Mouse (Mus musculus): Measurements from ENCODE around the gene Glod5.
"Not testable (repeated sequence)": the region's sequence is repeated elsewhere in the genome, so short reads cannot be mapped to it uniquely, and the experiment has no call there.

Gene Glod5

GRCm38 (mm10) chrX:8018286-8018685, at the start of gene Glod5:
Gene Glod5 (minus strand): TSS chrX:8018492.
- DNase-seq = no peak

DNA sequence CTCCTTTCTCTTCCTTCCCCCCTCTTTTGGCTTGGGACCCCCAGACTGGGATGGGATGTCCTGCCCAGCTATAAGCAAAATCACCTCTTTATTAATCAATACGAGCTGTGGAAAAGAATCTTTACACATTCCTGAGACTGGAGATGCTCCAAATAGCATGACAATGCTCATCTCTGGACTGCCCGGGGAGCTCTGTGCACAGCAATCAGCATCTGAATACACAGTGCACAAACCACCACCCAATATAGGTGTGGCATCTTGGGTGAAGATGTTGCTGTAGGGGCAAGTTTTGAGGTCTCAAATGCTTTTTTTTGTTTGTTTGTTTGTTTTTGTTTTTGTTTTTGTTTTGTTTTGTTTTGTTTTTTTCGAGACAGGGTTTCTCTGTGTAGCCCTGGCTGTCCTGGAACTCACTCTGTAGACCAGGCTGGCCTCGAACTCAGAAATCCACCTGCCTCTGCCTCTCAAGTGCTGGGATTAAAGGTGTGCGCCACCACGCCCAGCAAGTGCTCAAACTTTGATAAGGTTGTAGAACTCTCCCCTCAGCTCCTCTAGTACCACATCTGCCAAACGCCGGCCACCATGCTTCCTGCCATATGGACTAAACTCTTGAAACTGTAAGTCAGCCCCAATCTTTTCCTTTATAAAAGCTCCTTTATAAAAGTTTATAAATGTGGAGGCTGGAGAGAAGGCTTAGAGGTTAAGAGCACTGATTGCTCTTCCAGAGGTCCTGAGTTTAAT, 32.9 kb upstream of the Glod5 start:
- DNase-seq = not testable (repeated sequence)

GRCm38 (mm10) chrX:8033009-8033408, 14.7 kb upstream of the Glod5 start:
- no peak for DNase-seq

- no peak for DNase-seq
Observed at GRCm38 (mm10) chrX:8026811-8027210, 8.5 kb upstream of the Glod5 start.

GRCm38 (mm10) chrX:8024795-8025194, 6.5 kb upstream of the Glod5 start:
- DNase-seq = no peak

GRCm38 (mm10) chrX:8020111-8020778, 2.0 kb upstream of the Glod5 start:
- DNase-seq = no peak

GRCm38 (mm10) chrX:8017142-8017541, 1.1 kb downstream of the Glod5 start:
- DNase-seq = peak in 1 of 2 experiments; percentile 10

DNA sequence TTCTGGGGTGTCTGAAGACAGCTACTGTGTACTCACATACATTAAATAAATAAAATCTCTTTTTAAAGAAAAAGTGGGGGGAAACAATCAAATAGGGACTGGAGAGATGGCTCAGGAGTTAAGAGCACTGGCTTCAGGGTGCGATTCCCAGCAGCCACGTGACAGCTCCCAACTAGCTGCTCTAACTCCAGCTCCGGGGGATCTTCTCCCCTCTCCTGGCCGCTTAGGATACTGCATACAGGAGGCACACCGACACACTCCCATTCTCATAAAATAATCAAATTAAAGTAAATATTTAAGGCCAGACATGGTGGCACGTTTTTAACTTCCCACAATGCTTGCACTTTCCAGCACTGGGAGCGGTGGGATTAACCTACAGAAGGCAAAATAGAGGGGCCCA, 2.6 kb downstream of the Glod5 start:
- DNase-seq = not testable (repeated sequence)

DNA sequence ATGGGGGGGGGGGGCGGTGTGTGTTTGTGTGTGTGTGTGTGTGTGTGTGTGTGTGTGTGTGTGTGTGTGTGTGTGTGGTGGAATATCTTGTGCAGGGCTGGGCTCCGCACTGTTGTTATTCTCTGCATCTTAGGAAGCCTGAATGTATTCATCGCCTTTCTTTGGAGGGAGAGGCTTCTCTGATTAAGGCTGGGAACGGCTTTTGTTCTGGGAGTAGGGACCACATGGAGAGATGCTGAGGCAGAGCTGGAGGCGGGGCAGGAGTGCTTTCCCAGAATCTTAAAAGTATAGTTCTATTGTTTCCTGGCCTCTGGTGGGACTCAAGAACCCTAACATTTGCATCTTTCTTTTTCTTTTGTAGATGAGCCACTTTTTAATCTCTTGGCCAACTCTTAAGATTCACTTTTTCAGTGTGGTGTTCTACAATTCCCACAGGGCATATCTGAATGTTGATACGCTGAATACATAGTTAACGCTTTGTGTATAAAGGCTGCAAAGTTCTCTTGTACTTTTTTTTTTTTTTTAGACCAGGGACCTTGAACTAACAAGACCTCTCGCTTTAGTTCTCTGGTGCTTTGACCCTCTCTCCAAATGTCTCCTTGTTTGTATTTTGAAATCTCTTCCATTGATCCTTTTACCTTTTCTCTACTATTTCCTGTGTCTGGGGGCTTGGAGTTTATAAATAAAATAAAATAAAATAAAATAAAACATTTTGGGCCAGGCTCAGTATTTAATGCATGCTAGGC, 4.5 kb downstream of the Glod5 start:
- no peak for DNase-seq

GRCm38 (mm10) chrX:8013157-8013556, 5.1 kb downstream of the Glod5 start:
- DNase-seq = no peak

DNA sequence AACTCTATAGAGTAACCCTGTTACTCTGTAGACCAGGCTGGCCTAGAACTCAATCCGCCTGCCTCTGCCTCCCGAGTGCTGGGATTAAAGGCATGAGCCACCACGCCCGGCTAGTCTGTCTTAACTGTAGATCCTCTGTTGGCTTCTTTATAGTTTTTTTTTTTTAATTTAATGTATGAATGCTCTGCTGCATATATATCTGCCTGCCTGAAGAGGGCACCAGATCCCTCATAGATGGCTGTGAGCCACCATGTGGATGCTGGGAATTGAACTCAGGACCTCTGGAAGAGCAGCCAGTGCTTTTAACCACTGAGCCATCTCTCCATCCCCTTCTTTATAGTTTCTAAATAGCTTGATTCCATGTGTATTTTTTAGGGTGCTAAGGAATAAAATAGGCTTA, 8.9 kb downstream of the Glod5 start:
- DNase-seq = not testable (repeated sequence)

GRCm38 (mm10) chrX:8008543-8008942, 9.7 kb downstream of the Glod5 start:
- DNase-seq = no peak

DNA sequence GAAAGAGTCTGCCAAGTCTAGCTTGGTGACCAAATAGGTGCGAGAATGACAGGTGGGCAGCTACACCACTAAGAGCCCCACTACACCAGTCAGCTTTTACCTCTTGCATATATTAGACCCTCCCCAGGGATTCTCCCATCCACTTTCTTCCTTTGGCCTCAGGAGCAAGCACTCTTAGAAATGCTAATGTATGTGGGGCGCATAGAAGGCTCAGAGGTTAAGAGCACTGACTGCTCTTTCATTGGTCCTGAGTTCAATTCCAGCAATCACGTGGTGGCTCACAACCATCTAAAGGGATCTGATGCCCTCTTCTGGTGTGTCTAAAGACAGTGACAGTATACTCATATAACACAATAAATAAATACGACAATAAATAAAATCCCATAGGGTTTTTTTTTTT, 15.3 kb downstream of the Glod5 start:
- DNase-seq = no peak

GRCm38 (mm10) chrX:8002001-8002400, 16.3 kb downstream of the Glod5 start:
- no peak for DNase-seq

DNA sequence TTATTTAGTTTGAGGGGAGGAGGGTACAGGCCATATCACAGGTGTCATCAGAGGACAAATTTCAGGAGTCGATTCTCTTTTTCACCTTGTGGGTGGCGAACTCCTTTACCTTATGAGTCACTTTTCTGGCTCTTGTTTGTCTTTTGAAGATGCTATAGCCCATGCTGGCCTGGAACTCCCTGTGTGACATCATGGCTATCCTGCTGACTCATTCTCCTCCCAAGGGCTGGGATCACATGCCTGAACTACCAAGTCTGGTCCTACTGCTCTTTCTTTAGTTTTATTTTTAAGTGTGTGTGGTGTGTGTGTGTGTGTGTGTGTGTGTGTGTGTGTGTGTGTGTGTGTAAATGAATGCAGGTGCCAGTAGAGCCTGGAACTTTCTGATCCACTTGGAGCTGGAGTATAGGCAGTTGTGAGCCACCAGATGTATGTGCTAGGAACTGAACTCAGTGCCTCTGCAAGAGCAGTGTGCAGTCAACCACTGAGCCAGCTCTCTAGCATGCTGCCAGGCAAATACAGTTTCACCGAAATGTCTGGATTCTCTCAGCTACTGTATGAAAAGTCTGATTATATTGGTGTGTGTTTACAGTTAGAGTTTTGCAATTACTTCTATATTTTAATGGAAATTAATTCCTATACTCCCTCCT, 17.6 kb downstream of the Glod5 start:
- no peak for DNase-seq

GRCm38 (mm10) chrX:7993068-7993735, 25.1 kb downstream of the Glod5 start:
- DNase-seq = no peak

DNA sequence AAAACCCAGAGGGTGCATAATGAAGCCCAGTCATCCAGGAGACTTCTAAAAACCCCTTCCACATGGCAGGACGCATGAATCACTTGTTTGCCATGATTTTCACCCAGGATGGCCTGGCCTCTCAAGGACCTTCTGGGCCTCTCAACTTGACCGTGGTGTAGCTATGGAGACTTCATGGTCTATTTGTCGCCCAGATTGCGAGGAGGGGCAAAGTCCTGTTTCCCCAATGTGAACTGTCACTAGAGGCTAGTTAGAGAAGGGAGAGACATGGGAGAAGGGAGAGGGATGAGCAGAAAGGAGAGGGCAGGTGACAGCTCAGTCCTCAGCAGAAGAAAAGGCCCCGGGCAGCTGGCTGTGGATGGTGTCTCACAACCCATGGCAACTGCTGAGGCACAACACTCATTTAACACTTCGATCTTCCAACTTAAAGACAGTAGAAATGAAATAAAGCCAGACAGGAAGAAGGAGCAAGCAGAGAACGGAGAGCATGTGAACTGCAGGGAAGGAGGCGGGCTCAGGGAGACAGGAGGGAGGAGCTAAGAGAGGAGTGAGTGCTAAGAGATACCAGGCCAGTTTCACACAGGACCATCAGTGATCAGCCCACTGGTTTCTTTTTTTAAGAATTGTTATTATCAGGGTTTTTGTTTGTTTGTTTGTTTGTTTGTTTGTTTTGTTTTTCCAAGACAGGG, 25.8 kb downstream of the Glod5 start:
- DNase-seq = no peak

DNA sequence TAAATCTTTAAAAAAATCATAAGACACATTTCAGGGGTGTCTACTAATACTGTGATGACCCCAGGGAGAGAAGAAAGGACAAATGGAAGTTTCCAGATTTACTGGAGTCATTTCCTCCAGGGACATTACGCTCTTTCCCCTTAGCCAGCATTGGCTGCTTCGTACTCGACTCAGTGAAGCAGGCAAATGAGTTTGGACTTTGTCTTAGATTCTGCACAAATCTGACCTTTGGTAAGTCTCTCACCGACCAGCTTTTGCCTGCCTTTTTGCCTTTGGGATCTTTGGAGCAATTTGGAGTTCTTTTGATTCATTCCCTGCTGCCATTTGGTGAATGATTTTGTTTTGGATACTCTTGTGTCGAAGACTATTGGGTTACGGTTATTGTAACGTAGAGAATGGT, 36.9 kb downstream of the Glod5 start:
- DNase-seq = no peak

DNA sequence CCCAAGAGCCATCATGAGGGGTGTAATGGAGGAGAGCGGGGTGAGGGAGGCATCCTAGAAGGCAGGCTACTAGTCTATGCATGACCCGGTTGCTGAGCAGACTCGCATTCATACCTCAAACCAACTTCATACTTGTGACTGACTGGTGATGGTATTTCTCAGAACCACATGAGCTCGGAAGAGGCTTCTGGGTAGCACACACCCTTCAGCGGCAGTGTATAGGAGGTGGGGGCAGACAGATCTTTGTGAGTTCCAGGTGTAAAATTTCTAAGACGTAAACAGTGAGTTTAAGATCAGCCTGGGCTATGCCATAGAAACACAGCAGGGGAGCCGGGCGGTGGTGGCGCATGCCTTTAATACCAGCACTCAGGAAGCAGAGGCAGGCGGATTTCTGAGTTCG, 40.4 kb downstream of the Glod5 start, which contains the start of gene Gata1:
Gene Gata1 (minus strand): TSS at position 180 of the 400 bp plus-strand sequence.
- DNase-seq = no peak

GRCm38 (mm10) chrX:7971292-7971691, 47.0 kb downstream of the Glod5 start:
- DNase-seq = no peak

GRCm38 (mm10) chrX:7968899-7969298, 49.4 kb downstream of the Glod5 start:
- DNase-seq = no peak

- DNase-seq = no peak
Observed at GRCm38 (mm10) chrX:7968226-7968625, 50.1 kb downstream of the Glod5 start.

Data from spleen, adult 18-20 months (tissue).